Mouse (Mus musculus): Measurements from ENCODE around the gene Polr2h. TPM values are rescaled to one million over a fixed set of nuclear protein-coding genes. Genes with fewer than 3 reads are reported as not detected.

Gene Polr2h
- total RNA-seq, 2 experiments from 2014 or later, result 29.2 to 36.7 TPM

- 0 out of 2 replicates have a peak, but pooled peaks have one; percentile 24 for ATAC-seq (ENCODE audit: poor library complexity, severe bottlenecking)
Measured at GRCm38 (mm10) chr16:20757385-20757784, 39.9 kb downstream of the Polr2h start.

GRCm38 (mm10) chr16:20761681-20762080 lies 44.2 kb downstream of the Polr2h start:
- no peak for ATAC-seq (ENCODE audit: poor library complexity, severe bottlenecking)

GRCm38 (mm10) chr16:20765244-20765643 lies 47.8 kb downstream of the Polr2h start:
- peak; percentile 54 for ATAC-seq (ENCODE audit: poor library complexity, severe bottlenecking)

Other genes starting within 250 kb of the Polr2h start
- gene Eif2b5, start 218.8 kb upstream of the Polr2h start, total RNA-seq (2015), result 30.1 and 31.6 TPM in 2 replicates
- gene Eif2b5, start 218.8 kb upstream of the Polr2h start, total RNA-seq (2017), result 43.1 and 46.1 TPM in 2 replicates
- gene Dvl3, start 200.7 kb upstream of the Polr2h start, total RNA-seq (2015), result 21.9 and 22.4 TPM in 2 replicates
- gene Dvl3, start 200.7 kb upstream of the Polr2h start, total RNA-seq (2017), result 2.6 and 4.2 TPM in 2 replicates
- 287 and 332 TPM in 2 replicates for gene Ap2m1, start 182.2 kb upstream of the Polr2h start, total RNA-seq (2015)
- gene Ap2m1, start 182.2 kb upstream of the Polr2h start, total RNA-seq (2017), result 207 and 242 TPM in 2 replicates
- gene Abcf3, start 169.1 kb upstream of the Polr2h start, total RNA-seq (2015), result 15.4 and 21.7 TPM in 2 replicates
- gene Abcf3, start 169.1 kb upstream of the Polr2h start, total RNA-seq (2017), result 27.5 and 32.1 TPM in 2 replicates
- gene Vwa5b2, start 128.2 kb upstream of the Polr2h start, total RNA-seq (2015), result not detected in 2 replicates
- not detected in 2 replicates for gene Vwa5b2, start 128.2 kb upstream of the Polr2h start, total RNA-seq (2017)
- gene Eef1akmt4, start 106.1 kb upstream of the Polr2h start, total RNA-seq (2015), result 12.1 and 12.2 TPM in 2 replicates
- 1.9 and 3.7 TPM in 2 replicates for gene Eef1akmt4, start 106.1 kb upstream of the Polr2h start, total RNA-seq (2017)
- not detected in 2 replicates for gene Gm49333, start 106.1 kb upstream of the Polr2h start, total RNA-seq (2015)
- gene Gm49333, start 106.1 kb upstream of the Polr2h start, total RNA-seq (2017), result not detected in 2 replicates
- 15.3 and 21.9 TPM in 2 replicates for gene Alg3, start 105.9 kb upstream of the Polr2h start, total RNA-seq (2015)
- 7.4 and 10.7 TPM in 2 replicates for gene Alg3, start 105.9 kb upstream of the Polr2h start, total RNA-seq (2017)
- gene Camk2n2, start 96.4 kb upstream of the Polr2h start, total RNA-seq (2015), result 0.29 and 0.32 TPM in 2 replicates
- gene Camk2n2, start 96.4 kb upstream of the Polr2h start, total RNA-seq (2017), result 0.95 TPM in 1 of 2 replicates, not detected in the other
- not detected in 2 replicates for gene Ece2, start 87.8 kb upstream of the Polr2h start, total RNA-seq (2015)
- not detected in 2 replicates for gene Ece2, start 87.8 kb upstream of the Polr2h start, total RNA-seq (2017)
- gene Psmd2, start 66.0 kb upstream of the Polr2h start, total RNA-seq (2015), result 88.9 and 92.4 TPM in 2 replicates
- gene Psmd2, start 66.0 kb upstream of the Polr2h start, total RNA-seq (2017), result 134 and 172 TPM in 2 replicates
- gene Eif4g1, start 49.4 kb upstream of the Polr2h start, total RNA-seq (2015), result 117 and 119 TPM in 2 replicates
- gene Eif4g1, start 49.4 kb upstream of the Polr2h start, total RNA-seq (2017), result 159 and 160 TPM in 2 replicates
- 0.09 and 0.33 TPM in 2 replicates for gene Fam131a, start 24.4 kb upstream of the Polr2h start, total RNA-seq (2015)
- gene Fam131a, start 24.4 kb upstream of the Polr2h start, total RNA-seq (2017), result 0.16 and 0.55 TPM in 2 replicates
- gene Clcn2, start 81 bp downstream of the Polr2h start, total RNA-seq (2015), result 0.49 and 0.84 TPM in 2 replicates
- gene Clcn2, start 81 bp downstream of the Polr2h start, total RNA-seq (2017), result 1.3 and 1.4 TPM in 2 replicates
- not detected in 2 replicates for gene Chrd, start 15.5 kb downstream of the Polr2h start, total RNA-seq (2015)
- not detected in 2 replicates for gene Chrd, start 15.5 kb downstream of the Polr2h start, total RNA-seq (2017)
- not detected in 2 replicates for gene Thpo, start 16.8 kb downstream of the Polr2h start, total RNA-seq (2015)
- gene Thpo, start 16.8 kb downstream of the Polr2h start, total RNA-seq (2017), result not detected in 2 replicates

All from megakaryocyte, adult 5-6 weeks (primary cell).